Mouse (Mus musculus) ES-Bruce4 (cell line): ENCODE measurements around the gene Tmem131l.

Experiments used
- CTCF ChIP-seq: IDR thresholded peaks from one replicate; pipeline ENCODE4 v1.8.1; 2011; ENCODE audit warnings: low read depth, low read length
- EP300 ChIP-seq: IDR thresholded peaks from 2 replicates; pipeline ENCODE4 v1.6.1; 2011; ENCODE audit warnings: low read depth, low read length; ENCODE audit not compliant: insufficient read depth
- POLR2A ChIP-seq: IDR thresholded peaks from one replicate; pipeline ENCODE4 v1.8.1; 2011; ENCODE audit warnings: low read length; ENCODE audit not compliant: insufficient read depth

DNA sequence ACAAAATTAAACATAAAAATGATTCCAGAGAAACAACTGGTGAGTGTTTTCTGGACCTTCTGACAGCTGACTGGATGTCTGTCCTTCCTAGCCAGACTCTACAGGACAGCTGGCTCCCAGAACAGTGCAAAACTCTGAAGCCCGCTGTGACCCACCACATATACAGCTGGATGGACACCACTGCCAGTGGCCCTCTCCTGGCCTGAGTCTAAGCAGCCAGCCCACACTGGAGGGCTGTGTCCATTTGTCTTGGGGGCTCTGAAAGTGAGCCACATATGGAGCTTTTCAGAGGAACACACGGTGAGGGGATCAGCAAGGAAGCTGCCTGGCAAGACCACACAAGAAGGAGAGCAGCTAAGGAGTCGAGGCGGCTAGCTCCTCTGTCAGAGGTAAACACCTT lies 51.8 kb downstream of the Tmem131l start:
- TF ChIP-seq POLR2A (no peak), CTCF (no peak), EP300 (no peak)
